Mouse (Mus musculus) ES-Bruce4 (cell line): ENCODE data around the gene Cacna1d.

Source experiments
- CTCF ChIP-seq: IDR thresholded peaks from one replicate; pipeline ENCODE4 v1.8.1; 2011; ENCODE audit warnings: low read depth, low read length
- EP300 ChIP-seq: IDR thresholded peaks from 2 replicates; pipeline ENCODE4 v1.6.1; 2011; ENCODE audit warnings: low read depth, low read length; ENCODE audit not compliant: insufficient read depth
- POLR2A ChIP-seq: IDR thresholded peaks from one replicate; pipeline ENCODE4 v1.8.1; 2011; ENCODE audit warnings: low read length; ENCODE audit not compliant: insufficient read depth

DNA sequence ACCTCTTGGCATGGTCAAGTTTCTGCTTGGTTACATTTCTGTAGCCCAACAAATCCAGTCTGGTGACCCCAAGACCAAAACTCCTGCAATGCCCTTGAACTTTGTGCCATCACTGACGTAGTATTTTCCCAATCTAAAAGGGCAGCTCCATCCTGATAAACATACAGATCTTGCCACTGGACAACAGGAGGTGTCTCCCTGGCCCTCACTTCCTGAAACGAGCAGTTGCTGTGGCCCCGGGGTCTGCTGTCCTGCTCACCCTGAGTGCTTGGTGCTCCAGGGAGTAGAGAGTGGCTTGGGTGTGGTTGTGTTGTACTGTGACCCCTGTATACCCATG lies 491.8 kb downstream of the Cacna1d start:
- no peak for TF ChIP-seq CTCF
- TF ChIP-seq EP300 = no peak
- TF ChIP-seq POLR2A = no peak
